Mouse (Mus musculus) adrenal gland, postnatal 25 days (tissue): ENCODE results near the gene Ndufb4. TPM values are rescaled to one million over a fixed set of nuclear protein-coding genes. Genes with fewer than 3 reads are reported as not detected.
"Not testable (repeated sequence)": the region's sequence is repeated elsewhere in the genome, so short reads cannot be mapped to it uniquely, and the experiment has no call there.

ENCODE experiments used
- DNase-seq: peaks from one replicate; pipeline ENCODE4 v3.0.0; 2021; ENCODE audit warnings: mixed read lengths
- long read RNA-seq: library from polyadenylated mRNA; stranded (forward); transcript quantifications from one replicate; pipeline ENCODE4 v2.0.0, GENCODE M21; 2021
- total RNA-seq: library from RNA; stranded (reverse); gene quantifications from 2 replicates; pipeline ENCODE4 v1.2.3, GENCODE M21; 2021

Gene Ndufb4
- total RNA-seq = 96.7 and 145 TPM in 2 replicates
- long read RNA-seq, transcript Ndufb4-201 (3 exons, 971 nt) = major isoform, 135 of 156 reads
- long read RNA-seq, partial matches to known transcripts = 18 of 156 reads
- long read RNA-seq, other reads (novel, unspliced or antisense) = 1 of 156 reads

- DNase-seq = peak; percentile 96
Measured at GRCm38 (mm10) chr16:37653731-37654657, at the start of gene Ndufb4. Gene Ndufb4 (minus strand): TSS chr16:37654453.

GRCm38 (mm10) chr16:37703884-37704283, 49.6 kb upstream of the Ndufb4 start:
- DNase-seq = no peak

- DNase-seq = not testable (repeated sequence)
Measured at GRCm38 (mm10) chr16:37700071-37700470, 45.8 kb upstream of the Ndufb4 start.

GRCm38 (mm10) chr16:37698767-37699166, 44.5 kb upstream of the Ndufb4 start:
- DNase-seq = no peak

- no peak for DNase-seq
Measured at GRCm38 (mm10) chr16:37697271-37697670, 43.0 kb upstream of the Ndufb4 start.

GRCm38 (mm10) chr16:37690932-37691730, 36.9 kb upstream of the Ndufb4 start:
- DNase-seq = no peak

- no peak for DNase-seq
Measured at GRCm38 (mm10) chr16:37690465-37690864, 36.2 kb upstream of the Ndufb4 start.

- no peak for DNase-seq
Measured at GRCm38 (mm10) chr16:37689934-37690333, 35.7 kb upstream of the Ndufb4 start.

GRCm38 (mm10) chr16:37689251-37689926, 35.1 kb upstream of the Ndufb4 start:
- no peak for DNase-seq

- no peak for DNase-seq
Measured at GRCm38 (mm10) chr16:37688181-37688580, 33.9 kb upstream of the Ndufb4 start.

- no peak for DNase-seq
Measured at GRCm38 (mm10) chr16:37687301-37687980, 33.2 kb upstream of the Ndufb4 start.

- no peak for DNase-seq
Measured at GRCm38 (mm10) chr16:37686834-37687233, 32.6 kb upstream of the Ndufb4 start.

GRCm38 (mm10) chr16:37685946-37686600, 31.8 kb upstream of the Ndufb4 start:
- DNase-seq = no peak

GRCm38 (mm10) chr16:37684634-37685441, 30.6 kb upstream of the Ndufb4 start:
- peak; percentile 85 for DNase-seq

- peak; percentile 16 for DNase-seq
Measured at GRCm38 (mm10) chr16:37684259-37684633, 30.0 kb upstream of the Ndufb4 start.

GRCm38 (mm10) chr16:37683154-37684130, 29.2 kb upstream of the Ndufb4 start:
- DNase-seq = no peak

- DNase-seq = peak; percentile 92
Measured at GRCm38 (mm10) chr16:37682309-37682975, 28.2 kb upstream of the Ndufb4 start.

- no peak for DNase-seq
Measured at GRCm38 (mm10) chr16:37680831-37681230, 26.6 kb upstream of the Ndufb4 start.
